Mouse (Mus musculus) thymus, adult 2 months (tissue): ENCODE measurements around the gene Capn12.

ENCODE experiments used
- CTCF ChIP-seq: fragments of 200-500 bp; IDR thresholded peaks from 2 replicates; pipeline ENCODE4 v1.5.1; 2012; ENCODE audit warnings: mild to moderate bottlenecking, control low read depth, low read length, moderate library complexity, borderline replicate concordance; ENCODE audit not compliant: control insufficient read depth, poor library complexity, insufficient read depth; ENCODE audit errors: extremely low read depth
- POLR2A ChIP-seq: fragments of 200-500 bp; IDR thresholded peaks from 2 replicates; pipeline ENCODE4 v1.6.1; 2012; ENCODE audit warnings: mild to moderate bottlenecking, low read length, control low read depth, moderate library complexity; ENCODE audit not compliant: control insufficient read depth, poor library complexity, insufficient read depth; ENCODE audit errors: extremely low read depth

- TF ChIP-seq CTCF = no peak
- no peak for TF ChIP-seq POLR2A
Observed at GRCm38 (mm10) chr7:28883039-28883438, 1.8 kb downstream of the Capn12 start.
